Mouse (Mus musculus): ENCODE results near the gene Tango2.
A peak's percentile ranks its signal among the peaks of the same experiment; 100 is the strongest.

Gene Tango2

DNA sequence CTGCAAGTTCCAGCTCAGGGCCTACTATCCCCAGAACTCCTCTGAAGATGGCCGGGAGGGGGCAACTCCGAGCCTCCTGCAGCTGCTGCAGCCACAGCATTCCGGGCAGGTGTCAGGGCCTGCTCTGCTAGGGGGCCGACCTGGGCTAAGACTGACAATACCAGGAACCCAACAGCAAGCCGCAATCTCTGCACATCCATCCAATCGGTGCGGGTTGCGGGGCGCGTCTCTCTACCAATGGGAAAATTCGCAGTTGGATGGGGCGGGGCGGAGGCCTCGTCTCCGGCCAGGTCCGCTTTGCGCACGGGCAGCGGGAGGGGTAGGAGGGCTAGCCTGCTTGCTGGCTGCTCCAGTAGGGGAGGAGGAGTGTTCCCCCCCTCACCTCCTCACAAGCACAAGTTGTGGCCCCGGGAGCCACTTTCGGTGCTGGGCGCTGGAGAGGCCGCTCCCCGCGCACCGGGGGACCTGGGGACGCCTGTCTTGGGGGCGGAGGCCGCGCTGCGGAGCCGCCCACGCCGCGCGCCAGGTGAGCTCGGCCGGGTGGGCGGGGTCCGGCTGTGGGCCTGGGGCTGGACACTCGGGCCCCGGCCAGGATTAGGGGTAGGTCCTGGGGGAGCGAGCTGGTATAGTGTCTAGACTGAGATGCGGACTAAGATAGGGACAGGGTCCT lies at the start of gene Tango2, which contains the start of gene Arvcf:
TSS of gene Tango2 (minus strand) at position 173 of the 670 bp plus-strand sequence.
TSS of gene Arvcf (plus strand) at position 252 of the 670 bp plus-strand sequence.
- DNase-seq (ENCODE audit: low spot score) = peak; percentile 90

GRCm38 (mm10) chr16:18396791-18397621 lies 49.1 kb upstream of the Tango2 start:
- DNase-seq (ENCODE audit: low spot score) = no peak

DNA sequence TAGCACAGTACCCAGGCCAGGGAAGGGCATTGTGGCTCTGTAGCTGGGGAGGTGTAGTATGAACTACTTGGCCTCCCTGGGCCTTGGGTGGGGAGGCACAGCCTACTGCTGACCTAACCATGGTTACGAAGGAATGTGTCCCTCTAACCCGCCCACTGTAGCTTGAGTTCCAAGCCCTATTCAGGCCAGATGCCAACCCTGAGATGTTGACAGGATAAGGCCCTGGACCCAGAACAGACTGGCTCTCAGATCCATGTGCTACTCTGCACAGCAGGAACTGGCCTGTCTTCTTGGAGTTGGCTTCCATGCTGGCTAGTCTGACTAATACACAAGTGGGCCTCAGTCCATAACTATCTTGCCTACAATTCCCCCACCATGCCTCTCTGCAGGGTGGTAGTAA lies 48.3 kb upstream of the Tango2 start:
- DNase-seq (ENCODE audit: low spot score) = no peak

DNA sequence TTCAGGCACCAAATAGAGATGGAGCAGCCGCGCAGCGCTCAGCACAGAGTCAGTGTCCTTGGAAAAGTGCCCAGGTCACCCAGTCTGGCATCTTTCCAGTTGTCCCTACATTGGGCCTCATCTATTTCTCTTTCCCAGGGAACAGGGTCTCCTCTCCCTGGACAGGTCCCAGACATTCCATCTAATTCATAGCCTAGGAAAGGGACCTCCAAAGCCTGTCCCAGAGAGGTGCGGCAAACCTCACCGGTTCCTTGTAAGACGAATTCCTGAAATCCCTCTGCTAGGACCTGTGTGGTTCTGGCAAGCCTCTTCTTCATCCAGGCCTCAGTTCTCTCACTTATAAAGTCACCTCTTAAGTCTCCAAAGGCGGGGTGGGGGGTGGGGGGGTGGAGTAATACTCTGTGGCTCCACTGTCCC lies 47.7 kb upstream of the Tango2 start:
- no peak for DNase-seq (ENCODE audit: low spot score)

DNA sequence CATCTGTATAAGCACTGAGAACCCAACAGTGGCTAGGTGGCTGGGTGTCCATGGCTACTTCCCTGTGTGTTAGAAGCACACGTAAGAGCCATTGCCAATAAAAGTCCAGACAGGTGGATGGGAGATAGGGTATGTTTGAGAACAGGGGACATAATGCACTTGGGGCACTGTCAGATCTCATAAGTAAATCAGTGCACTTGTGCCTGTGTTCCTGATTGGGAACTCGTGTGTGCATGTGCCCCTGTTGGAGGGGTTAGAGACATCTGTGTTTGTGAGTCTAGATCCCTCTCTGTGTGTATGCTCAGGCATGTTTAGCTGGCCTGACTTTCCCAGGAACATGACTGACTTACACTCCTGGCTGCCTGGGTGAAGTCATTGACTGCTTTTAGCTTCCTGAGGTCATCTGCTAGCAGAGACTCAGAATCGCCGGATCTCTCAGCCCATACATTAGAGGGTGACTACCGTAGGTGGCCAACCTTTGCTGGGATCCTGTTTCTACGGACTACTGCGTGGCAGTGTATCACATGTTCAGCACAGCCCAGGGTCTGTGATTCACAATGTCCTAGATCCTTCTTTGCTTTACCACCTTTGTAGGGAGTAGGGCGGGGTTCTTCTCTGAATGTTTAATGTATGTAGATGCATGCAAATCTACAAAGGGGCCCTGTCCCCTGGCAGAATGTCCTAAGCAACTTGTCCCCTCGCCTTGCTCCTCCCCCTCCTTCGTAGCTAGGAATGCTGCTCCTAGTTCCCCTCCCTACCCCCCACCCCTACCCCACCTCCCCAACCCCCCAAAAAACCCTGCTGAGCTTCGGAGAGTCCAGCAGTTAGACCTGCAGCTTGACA lies 47.1 kb upstream of the Tango2 start:
- DNase-seq (ENCODE audit: low spot score) = no peak

DNA sequence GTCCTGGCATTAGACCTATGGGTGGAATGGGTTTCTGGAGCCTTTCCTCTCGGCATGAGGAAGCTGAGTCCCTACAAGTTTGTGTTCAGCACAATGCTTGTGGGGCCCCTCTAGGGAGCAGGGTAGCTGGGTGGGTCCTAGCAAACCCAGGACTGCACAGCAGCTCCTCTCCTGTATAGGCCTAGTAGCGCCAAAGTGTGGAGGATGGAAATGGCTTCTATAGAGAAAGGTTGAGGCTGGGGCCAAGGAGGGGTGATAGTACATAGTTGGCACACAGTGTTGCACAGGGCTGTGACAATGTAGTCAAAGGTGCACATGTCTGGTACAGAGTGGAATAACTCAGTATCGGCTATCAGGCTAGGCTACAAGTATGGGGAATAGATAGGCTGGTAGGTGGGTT lies 46.2 kb upstream of the Tango2 start:
- no peak for DNase-seq (ENCODE audit: low spot score)

DNA sequence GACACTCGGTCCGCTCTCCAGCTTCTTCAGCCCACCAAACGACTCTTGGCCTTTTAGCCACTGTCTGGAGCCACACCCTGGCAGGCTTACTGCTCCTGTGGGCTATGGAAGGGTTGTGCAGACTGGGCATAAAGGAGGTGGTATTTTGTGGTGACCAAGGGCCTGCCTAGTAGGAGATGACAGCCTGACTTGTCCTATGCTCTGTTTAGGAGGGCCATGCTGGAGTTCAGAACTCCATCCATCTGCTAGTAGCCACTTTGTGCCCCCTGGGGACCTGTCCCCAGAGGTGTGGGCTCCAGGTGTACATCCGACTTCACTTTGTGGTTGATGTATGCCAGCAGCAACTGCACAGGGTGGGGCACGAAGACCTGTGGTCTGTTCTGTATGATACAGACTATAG lies 45.7 kb upstream of the Tango2 start:
- DNase-seq (ENCODE audit: low spot score) = no peak

- DNase-seq (ENCODE audit: low spot score) = peak; percentile 70
Observed at GRCm38 (mm10) chr16:18392469-18393426, 44.8 kb upstream of the Tango2 start.

DNA sequence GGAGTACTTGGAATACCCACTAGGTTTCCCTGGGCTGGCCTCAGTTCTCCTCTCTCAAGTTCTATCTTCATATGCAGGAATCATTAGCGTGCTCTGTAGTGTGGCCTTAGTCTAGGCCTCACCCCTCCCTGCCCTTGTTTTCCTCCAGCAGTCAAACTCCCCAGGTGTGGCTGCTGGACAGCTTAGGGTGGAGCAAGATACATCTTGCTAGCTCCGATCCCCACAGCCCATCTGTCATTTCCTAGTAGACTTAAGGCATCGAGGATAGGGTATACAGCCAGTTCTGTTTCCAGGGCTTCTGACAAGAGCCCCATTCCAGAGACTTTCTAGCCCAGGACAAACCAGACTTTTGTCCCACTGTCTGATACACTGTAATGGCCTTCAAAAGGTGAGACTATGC lies 43.8 kb upstream of the Tango2 start:
- no peak for DNase-seq (ENCODE audit: low spot score)

- DNase-seq (ENCODE audit: low spot score) = no peak
Observed at GRCm38 (mm10) chr16:18391127-18391526, 43.2 kb upstream of the Tango2 start.

DNA sequence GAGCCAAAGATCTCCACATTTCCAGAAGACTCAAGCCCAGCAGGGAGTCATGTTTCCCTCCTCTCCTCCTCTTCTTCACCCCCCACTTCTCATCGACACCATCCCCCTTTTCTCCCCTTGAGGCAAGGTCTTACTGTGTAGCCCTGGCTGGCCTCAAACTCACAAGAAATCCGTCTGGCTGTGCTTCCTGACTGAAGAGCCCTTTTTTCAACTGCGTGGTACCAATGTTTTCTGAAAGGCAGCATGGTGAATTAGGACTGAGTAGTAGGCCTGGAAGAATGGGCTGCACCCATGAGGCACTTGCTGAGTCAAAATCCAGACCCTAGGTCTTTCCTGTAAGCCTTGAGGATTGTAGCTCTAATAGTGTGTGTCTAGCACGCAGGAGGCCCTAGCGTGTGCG lies 42.5 kb upstream of the Tango2 start:
- no peak for DNase-seq (ENCODE audit: low spot score)

- no peak for DNase-seq (ENCODE audit: low spot score)
Observed at GRCm38 (mm10) chr16:18388583-18389435, 40.9 kb upstream of the Tango2 start.

- DNase-seq (ENCODE audit: low spot score) = no peak
Observed at GRCm38 (mm10) chr16:18387704-18388582, 40.0 kb upstream of the Tango2 start.

- no peak for DNase-seq (ENCODE audit: low spot score)
Observed at GRCm38 (mm10) chr16:18386972-18387371, 39.1 kb upstream of the Tango2 start.

- DNase-seq (ENCODE audit: low spot score) = no peak
Observed at GRCm38 (mm10) chr16:18386451-18386850, 38.5 kb upstream of the Tango2 start.

- DNase-seq (ENCODE audit: low spot score) = no peak
Observed at GRCm38 (mm10) chr16:18385411-18385810, 37.5 kb upstream of the Tango2 start.

DNA sequence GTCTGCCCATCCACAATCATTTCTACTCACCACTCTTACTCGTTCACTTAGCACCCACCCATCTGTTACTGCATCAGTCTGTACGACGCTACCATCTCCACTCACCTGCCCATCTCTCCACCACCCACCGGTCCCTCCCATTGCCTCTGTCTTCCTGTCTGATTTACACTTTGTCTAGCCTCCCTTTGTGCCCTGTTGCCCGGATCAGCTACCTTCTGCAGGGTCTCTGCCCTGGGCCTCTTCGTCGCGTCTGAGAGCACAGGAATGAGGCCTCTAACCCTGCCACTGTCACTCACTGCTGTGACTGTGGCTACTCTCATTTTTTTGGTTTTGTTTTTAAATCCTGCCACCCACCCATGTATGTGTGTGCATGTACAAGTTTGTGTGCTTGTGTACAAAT lies 36.8 kb upstream of the Tango2 start:
- no peak for DNase-seq (ENCODE audit: low spot score)

DNA sequence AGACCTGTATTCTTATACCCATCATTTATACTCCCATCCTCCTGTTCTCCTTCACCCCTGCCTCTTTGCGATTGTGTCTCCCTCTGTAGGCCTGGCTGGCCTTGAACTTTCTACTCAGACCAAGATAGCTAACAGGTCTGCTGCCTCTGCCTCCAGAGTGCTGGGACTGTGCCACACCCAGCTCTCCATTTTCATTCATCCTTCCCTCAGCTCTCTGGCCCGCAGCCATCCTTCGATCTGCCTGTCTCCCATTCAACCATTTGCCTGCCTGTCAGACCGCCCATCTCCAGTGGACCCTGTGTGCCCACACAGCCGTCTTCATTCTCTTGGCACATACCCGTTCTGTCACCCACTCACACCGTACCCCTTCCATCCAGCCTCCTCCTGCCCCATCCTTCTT lies 36.3 kb upstream of the Tango2 start:
- no peak for DNase-seq (ENCODE audit: low spot score)

DNA sequence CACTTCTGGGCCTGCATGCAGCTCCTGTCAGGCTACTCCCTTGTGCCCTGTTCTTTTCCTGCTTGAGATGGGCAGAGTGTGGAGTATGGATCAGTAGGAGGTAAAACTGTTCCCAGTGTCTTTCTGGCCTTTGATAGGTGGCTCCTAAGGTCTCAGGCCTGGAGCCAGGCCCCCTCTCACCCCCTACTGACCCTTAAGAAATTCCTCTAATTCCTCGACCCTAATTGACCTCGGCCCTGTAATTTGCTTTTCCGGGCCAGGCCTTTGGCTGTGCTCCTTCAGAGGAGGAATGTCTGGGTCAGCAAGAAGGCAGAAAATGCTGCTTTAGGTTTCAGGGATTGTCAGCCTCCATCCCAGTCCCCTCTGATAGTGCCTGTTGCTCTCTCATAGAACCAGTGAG lies 35.9 kb upstream of the Tango2 start:
- no peak for DNase-seq (ENCODE audit: low spot score)
